ENCODE assay signal across 8 mouse cellular contexts in genomic region chr1:34749161-34750040, GRCm38 (mm10).
A peak's percentile ranks its signal among the peaks of the same experiment; 100 is the strongest.
DNase-seq lines count a peak whose midpoint lies in the region; ATAC-seq and TF ChIP-seq lines count a peak whose summit lies in the region.

No protein-coding gene starts in this region.

- H3K27me3 ChIP-seq in heart, embryonic 16.5 days (ENCODE audit: control insufficient read depth, insufficient read depth, low read length) = peaks cover 40% of the 10 kb centered on the region
- peaks cover 4% of the 10 kb centered on the region for H3K27me3 ChIP-seq in forebrain, embryonic 16.5 days (replicated peaks; ENCODE audit: control insufficient read depth, insufficient read depth, low read length)
- peaks cover 30% of the 10 kb centered on the region for H3K27me3 ChIP-seq in midbrain, embryonic 11.5 days (ENCODE audit: control insufficient read depth, insufficient read depth, low read length)
- peaks cover 36% of the 10 kb centered on the region for H3K27me3 ChIP-seq in liver, postnatal 0 days (ENCODE audit: insufficient read depth, low read length)

- no peak overlapping the region for H3K27ac ChIP-seq in heart, embryonic 16.5 days (ENCODE audit: low read length)
- H3K27ac ChIP-seq in forebrain, embryonic 16.5 days (ENCODE audit: low read length) = no peak overlapping the region
- H3K27ac ChIP-seq in midbrain, embryonic 11.5 days (ENCODE audit: low read depth, low read length) = no peak overlapping the region
- no peak overlapping the region for H3K27ac ChIP-seq in liver, postnatal 0 days (ENCODE audit: low read depth)

- WGBS in heart, embryonic 16.5 days = 17% methylated on average over 14 of the region's 14 CpGs
- WGBS in forebrain, embryonic 16.5 days = 10% methylated on average over 14 of the region's 14 CpGs
- 9% methylated on average over 14 of the region's 14 CpGs for WGBS in midbrain, embryonic 11.5 days
- 10% methylated on average over 14 of the region's 14 CpGs for WGBS in liver, postnatal 0 days (ENCODE audit: insufficient replicate concordance)

- TF ChIP-seq POLR2A in brain, embryonic 14.5 days (IDR thresholded peaks at IDR 0.05; ENCODE audit: borderline replicate concordance, extremely low read depth, insufficient read depth, insufficient read length, poor library complexity, severe bottlenecking) = no peak

- H3K4me1 ChIP-seq in heart, embryonic 16.5 days (ENCODE audit: control insufficient read depth, insufficient read depth, low read length) = peaks cover 8% of the 10 kb centered on the region
- peaks cover 23% of the 10 kb centered on the region for H3K4me1 ChIP-seq in forebrain, embryonic 16.5 days (replicated peaks; ENCODE audit: control insufficient read depth, insufficient read depth, low read length)
- peaks cover 7% of the 10 kb centered on the region for H3K4me1 ChIP-seq in midbrain, embryonic 11.5 days (ENCODE audit: control insufficient read depth, insufficient read depth, low read length)
- no peaks in the 10 kb centered on the region for H3K4me1 ChIP-seq in liver, postnatal 0 days (ENCODE audit: insufficient read depth)

- ATAC-seq in heart, embryonic 16.5 days (replicated peaks; ENCODE audit: extremely low read depth, insufficient read depth, low FRiP score) = no peak
- peak; percentile 45 for ATAC-seq in forebrain, embryonic 16.5 days
- no peak for ATAC-seq in midbrain, embryonic 11.5 days (ENCODE audit: low FRiP score)
- no peak for ATAC-seq in liver, postnatal 0 days

- H3K9ac ChIP-seq in heart, embryonic 16.5 days (ENCODE audit: low read length) = no peak overlapping the region
- peak overlapping the region; percentile 85; the same call in 1 of the 2 replicates for H3K9ac ChIP-seq in forebrain, embryonic 16.5 days (replicated peaks; ENCODE audit: low read depth, low read length)
- no peak overlapping the region for H3K9ac ChIP-seq in midbrain, embryonic 11.5 days (ENCODE audit: low read length)
- H3K9ac ChIP-seq in liver, postnatal 0 days (replicated peaks) = no peak overlapping the region

- TF ChIP-seq EP300 in liver, postnatal 0 days (IDR thresholded peaks at IDR 0.05; ENCODE audit: low read depth) = no peak

- H3K9me3 ChIP-seq in heart, embryonic 16.5 days (replicated peaks; ENCODE audit: control insufficient read depth, low read length) = no peaks in the 10 kb centered on the region
- no peaks in the 10 kb centered on the region for H3K9me3 ChIP-seq in forebrain, embryonic 16.5 days (ENCODE audit: control insufficient read depth, low read length)
- no peaks in the 10 kb centered on the region for H3K9me3 ChIP-seq in midbrain, embryonic 11.5 days (ENCODE audit: control insufficient read depth, low read length)
- no peaks in the 10 kb centered on the region for H3K9me3 ChIP-seq in liver, postnatal 0 days (ENCODE audit: low read length)

- no peak for TF ChIP-seq CTCF in brain, embryonic 14.5 days (IDR thresholded peaks at IDR 0.05; ENCODE audit: borderline replicate concordance, extremely low read depth, insufficient read depth, insufficient read length)
- TF ChIP-seq CTCF in liver, postnatal 0 days (IDR thresholded peaks at IDR 0.05; ENCODE audit: low read depth) = no peak

- no peak for DNase-seq in heart, adult 18-20 months
- peak; percentile 77 for DNase-seq in brain, embryonic 14.5 days (ENCODE audit: low read depth)
- peak; percentile 89 for DNase-seq in midbrain, embryonic 11.5 days (ENCODE audit: low spot score, missing footprints)
- DNase-seq in liver, postnatal 0 days = no peak
- DNase-seq in urinary bladder, postnatal 10 days (ENCODE audit: low spot score) = no peak
- DNase-seq in adrenal gland, postnatal 36 days = no peak

- peak overlapping the region; percentile 65; the same call in 1 of the 2 replicates for H3K4me3 ChIP-seq in heart, embryonic 16.5 days (ENCODE audit: low read length)
- H3K4me3 ChIP-seq in forebrain, embryonic 16.5 days (replicated peaks; ENCODE audit: low read length) = peak overlapping the region; percentile 71
- H3K4me3 ChIP-seq in midbrain, embryonic 11.5 days (ENCODE audit: low read depth, low read length) = peak overlapping the region; percentile 64; the same call in 1 of the 2 replicates
- no peak overlapping the region for H3K4me3 ChIP-seq in liver, postnatal 0 days (ENCODE audit: low read depth, low read length)

- no peaks in the 10 kb centered on the region for H3K36me3 ChIP-seq in heart, embryonic 16.5 days (ENCODE audit: control insufficient read depth, insufficient read depth)
- no peaks in the 10 kb centered on the region for H3K36me3 ChIP-seq in forebrain, embryonic 16.5 days (ENCODE audit: control insufficient read depth, insufficient read depth)
- H3K36me3 ChIP-seq in midbrain, embryonic 11.5 days (ENCODE audit: control insufficient read depth, insufficient read depth, low read length) = no peaks in the 10 kb centered on the region
- no peaks in the 10 kb centered on the region for H3K36me3 ChIP-seq in liver, postnatal 0 days (replicated peaks; ENCODE audit: insufficient read depth, low read length)

- H3K4me2 ChIP-seq in heart, embryonic 16.5 days (ENCODE audit: low read depth, low read length) = peak overlapping the region; percentile 31; the same call in 1 of the 2 replicates
- H3K4me2 ChIP-seq in forebrain, embryonic 16.5 days (ENCODE audit: low read length) = peak overlapping the region; percentile 73
- H3K4me2 ChIP-seq in midbrain, embryonic 11.5 days = peak overlapping the region; percentile 90
- H3K4me2 ChIP-seq in liver, postnatal 0 days (ENCODE audit: low read depth, low read length) = no peak overlapping the region

Comparison
In these comparisons a context has a peak if more than half of its experiments do, and no peak if none do; other contexts are left out.
1. DNase-seq: peak in brain, embryonic 14.5 days (single experiment) and midbrain, embryonic 11.5 days (single experiment); none in heart, adult 18-20 months (0 of 2), liver, postnatal 0 days (single experiment), urinary bladder, postnatal 10 days (single experiment) and adrenal gland, postnatal 36 days (0 of 2).